Mouse (Mus musculus): ENCODE data around the gene Wdr62.

Gene Wdr62

DNA sequence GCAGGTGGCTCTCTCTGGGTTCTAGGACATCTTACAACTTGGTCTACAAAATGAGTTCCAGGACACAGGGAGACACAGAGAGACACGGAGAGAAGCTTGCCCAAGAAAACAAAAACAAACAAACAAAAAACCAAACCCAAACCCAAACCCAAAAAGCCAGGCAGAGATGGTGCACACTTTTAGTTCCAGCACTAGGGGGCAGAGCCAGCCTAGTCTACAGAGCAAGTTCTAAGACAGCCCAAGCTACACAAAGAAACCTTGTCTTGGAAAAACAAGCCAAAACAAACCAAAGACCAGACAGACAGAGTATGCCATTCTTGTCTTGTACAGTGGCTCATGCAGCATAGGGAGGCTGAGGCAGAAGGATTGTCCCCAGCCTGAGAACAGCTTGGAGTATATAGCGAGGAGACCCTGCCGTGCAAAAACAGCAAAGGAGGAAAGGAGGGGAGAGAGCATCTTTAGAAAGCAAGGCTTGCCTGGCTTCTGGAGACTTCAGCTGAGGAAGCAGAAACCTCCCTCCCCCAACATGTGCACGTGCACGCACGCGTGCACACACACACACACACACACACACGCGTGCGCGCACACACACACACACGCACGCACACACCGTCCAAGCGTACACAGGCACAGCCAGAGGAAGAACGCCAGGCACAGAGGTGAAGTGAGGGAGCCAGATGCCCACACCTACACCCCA, 26.0 kb upstream of the Wdr62 start:
- no peak for DNase-seq (ENCODE audit: low spot score in 2 of 2)

DNA sequence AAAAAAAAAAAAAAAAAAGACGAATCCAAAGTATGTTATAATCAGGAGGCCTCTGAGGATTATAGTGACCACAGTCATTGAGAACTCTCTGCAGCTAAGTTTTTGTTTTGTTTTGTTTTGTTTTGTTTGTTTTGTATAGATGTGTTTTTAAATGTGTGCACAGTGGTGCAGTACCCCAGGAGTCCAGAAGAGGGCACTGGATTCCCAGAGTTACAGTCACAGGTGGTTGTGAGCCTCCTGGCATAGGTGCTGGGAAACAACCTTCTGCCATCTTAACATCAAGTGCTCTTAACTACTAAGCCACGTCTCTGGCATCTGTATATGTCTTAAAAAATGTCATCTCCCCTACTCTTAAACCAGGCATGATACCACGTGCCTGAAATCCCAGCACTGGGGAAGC, 20.7 kb upstream of the Wdr62 start:
- DNase-seq (ENCODE audit: low spot score in 2 of 2) = no peak

DNA sequence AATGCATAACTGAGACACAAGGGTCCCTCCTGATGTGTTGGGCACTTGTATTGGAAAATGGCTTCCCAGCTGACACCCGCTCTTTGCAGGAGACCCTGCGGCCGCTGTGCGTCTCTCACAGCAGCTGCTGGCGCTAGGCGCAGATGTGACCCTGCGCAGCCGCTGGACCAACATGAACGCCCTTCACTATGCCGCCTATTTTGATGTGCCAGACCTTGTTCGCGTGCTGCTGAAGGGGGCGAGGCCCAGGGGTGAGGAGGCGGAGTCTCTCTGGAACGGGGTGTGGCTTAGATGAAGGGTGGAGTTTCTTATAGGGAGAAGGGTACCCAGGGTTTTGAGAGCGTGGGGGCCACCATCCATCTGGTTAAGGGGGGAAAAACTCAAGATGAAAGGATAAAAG, 17.0 kb upstream of the Wdr62 start:
- DNase-seq (ENCODE audit: low spot score in 2 of 2) = no peak

DNA sequence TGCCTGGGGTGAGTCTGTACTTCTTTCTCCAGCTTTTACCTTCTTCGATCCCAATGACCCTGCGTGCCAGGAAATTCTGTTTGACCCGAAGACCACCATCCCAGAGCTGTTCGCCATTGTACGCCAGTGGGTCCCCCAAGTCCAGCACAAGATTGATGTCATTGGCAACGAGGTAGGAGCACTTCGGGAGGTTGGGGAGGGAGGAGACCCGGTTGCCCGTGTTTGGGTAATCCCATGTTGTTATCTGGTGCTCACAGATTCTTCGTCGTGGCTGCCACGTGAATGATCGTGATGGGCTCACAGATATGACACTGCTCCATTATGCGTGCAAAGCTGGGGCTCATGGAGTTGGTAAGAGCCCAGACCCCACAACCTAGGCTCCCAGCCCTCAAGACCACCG, 16.6 kb upstream of the Wdr62 start:
- DNase-seq (ENCODE audit: low spot score in 2 of 2) = no peak

DNA sequence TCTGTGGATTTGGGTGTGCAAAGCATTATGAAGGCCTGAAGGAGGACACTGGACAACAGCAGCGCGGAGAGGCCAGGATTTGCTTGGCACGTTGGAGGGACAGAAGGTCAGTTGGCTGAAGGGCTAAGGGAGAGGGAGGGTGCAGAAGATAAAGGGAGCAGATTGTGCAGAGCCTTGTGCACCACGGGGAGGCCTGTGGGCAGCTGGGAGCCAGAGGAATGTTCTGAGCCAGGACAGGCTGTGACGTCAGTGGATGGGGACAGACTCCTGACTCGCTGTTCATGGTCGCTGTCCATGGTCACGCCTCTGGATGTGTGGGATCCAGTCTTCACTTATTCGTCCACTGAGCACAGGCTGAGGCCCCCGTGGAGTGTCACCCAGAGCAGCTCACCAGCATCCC, 14.9 kb upstream of the Wdr62 start:
- DNase-seq (ENCODE audit: low spot score in 2 of 2) = no peak

DNA sequence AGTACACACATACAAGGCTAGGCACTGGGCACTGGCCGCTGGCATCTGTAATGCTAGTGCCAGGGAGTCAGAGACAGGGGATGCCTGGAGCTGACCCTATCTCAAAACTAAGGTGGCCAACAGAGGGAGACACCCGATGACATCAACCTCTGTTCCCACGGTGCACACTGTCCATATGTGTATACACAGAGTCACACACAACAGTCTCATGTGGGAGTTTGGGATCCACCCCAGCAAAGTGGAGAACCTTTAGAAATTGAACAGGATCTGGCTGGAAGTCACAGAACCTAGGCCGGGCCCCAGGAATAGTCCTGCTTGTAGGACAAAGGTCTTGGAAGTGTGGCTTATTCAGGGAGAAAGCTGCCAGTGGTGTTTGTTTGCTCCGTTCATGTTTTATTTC, 14.1 kb upstream of the Wdr62 start:
- DNase-seq (ENCODE audit: low spot score in 2 of 2) = no peak

DNA sequence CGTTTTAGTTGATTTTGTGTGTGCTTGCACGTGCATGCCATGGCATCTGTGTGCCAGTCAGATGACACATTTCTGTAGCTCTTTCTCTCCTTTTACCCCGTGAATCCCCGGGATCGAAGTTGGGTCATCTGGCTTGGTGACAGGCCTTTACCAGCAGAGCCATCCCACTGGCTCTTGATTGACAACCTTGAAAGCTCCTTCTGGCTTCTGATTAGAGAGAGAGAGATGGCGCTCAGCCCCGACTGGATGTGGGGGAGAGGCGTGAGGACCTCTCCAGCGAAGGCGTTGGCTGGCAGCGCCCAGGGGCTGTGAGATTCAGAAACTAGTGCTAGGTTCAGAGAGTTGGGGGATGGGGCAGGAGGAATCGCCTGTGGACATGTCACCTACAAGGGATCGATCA, 13.6 kb upstream of the Wdr62 start:
- DNase-seq (ENCODE audit: low spot score in 2 of 2) = peak; percentile 50 to 51

DNA sequence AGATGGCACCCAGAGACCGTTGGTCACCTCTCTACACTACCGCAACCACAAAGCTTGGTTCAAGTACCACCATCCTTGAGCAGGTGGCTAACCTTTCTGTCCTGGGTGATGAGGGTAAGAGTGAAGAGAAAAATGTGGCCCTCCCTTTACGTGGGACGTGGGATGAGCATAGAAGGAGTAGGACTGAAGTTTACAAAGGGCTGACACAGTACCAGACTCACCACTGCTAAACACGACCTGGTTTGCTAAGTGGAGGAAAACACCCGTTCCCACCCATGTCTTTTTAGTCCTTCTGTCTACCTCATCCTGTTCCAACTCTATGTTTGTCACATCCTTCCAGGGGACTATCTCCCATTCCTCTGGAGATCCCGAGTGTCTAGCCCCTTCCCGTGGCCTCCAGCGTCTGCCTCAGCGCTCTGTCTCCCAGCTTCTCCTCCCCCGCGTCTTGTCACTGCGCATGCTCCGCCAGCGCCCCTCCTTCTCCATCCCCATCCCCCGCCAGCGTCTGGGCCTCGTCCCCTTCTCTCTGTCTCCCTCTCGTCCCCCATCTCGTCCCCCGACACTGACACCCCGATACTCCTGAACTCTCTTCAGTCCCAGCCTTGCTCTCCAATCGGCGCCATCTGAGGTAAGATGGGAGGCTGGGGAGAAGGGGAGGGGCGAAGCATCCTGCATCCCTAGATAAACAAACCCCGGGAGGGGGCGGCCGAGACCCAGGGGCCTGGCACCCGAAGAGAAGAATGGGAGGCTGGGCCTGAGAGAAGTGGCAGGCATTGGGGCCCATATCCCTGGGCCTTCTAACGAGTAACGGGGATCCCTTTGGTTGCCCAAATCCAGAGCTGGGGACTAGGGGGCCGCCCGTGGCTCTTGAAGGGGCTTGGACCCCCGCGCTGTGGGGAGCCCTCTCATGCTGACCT, 11.3 kb upstream of the Wdr62 start, which contains the start of gene Clip3:
Clip3 (plus strand) TSS at position 514 of the 917 bp plus-strand sequence.
- peak; percentile 91 to 95 for DNase-seq (ENCODE audit: low spot score in 2 of 2)

DNA sequence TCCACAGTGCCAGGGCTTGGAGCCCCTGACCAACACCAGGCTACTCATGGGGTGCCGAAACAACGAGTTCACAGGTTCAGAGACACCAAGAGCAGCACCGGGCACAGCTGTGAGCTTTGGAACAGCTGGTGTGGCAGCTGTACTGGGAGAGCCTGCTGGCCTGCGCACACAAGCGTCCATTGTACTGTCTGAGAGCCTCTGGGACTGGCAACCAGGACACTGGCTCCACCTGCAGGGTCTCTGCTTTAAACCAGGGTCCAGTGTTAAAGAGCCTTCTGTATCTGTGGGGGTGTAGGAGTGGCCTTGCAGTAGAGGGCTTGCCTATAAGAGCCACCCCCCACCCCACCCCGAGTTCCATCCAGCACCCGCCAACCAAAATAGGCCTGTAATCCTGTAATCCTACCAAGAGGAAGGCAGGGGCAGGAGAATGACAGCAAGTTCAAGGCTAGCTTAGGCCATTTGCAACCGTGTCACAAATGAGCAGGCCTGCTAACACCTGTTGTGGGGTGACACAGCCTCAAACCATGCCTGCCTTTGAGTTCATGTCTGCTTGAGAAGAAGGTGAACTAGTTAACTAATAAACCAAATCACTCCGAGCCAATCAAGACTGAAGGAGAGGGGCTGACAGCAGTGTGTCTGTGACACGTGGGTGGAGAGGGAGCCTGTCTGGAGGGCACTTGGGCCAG, 9.6 kb upstream of the Wdr62 start:
- DNase-seq (ENCODE audit: low spot score in 2 of 2) = no peak

DNA sequence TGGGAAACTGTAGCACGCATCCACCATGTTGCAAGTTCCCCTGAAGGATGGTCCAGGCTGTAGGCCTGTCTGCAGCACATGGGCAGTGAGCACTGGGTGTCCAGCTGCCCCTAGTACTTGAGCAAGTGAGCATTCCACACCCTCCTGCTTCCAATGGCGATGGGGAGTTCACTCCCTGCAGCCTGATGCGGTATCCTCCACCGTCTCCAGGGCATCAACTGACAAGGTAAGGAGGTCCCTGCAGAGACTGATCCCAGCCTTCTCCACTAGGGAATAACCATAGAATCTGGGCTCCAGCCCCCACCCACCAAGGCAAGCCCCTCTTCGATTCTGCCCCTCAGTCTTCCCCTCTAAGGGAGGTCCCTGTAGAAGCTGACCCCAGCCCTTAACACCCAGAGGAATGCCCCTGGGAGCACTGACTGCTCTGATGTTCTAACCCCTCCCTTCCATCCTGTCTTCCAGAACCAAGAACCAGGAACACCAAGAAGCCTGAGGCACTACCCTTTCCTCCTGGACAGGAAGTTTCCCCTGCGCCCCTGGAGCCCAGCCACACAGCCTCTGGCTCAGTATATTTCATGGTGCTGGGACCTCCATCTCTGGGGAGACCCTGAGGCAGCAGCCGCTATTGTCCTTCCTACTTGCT, 9.0 kb upstream of the Wdr62 start:
- no peak for DNase-seq (ENCODE audit: low spot score in 2 of 2)

DNA sequence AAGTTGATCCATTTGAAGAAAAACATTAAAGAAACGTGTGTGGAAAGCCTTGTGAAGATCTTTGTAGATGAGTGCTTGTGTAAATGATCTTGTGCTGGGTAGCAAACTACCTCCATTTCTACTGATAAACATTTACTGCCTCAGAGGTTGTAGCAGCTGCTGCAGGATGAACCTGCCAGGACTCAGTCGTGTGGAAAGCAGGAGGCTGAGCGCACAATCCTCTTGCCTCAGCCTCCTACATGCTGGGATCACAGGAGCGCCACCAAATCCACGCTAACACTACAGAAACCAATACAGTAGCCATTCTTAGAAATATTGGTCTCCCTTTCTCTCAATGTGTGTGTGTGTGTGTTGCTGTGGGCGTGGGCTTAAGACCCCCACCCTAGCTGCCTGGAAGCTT, 7.8 kb upstream of the Wdr62 start:
- no peak for DNase-seq (ENCODE audit: low spot score in 2 of 2)

DNA sequence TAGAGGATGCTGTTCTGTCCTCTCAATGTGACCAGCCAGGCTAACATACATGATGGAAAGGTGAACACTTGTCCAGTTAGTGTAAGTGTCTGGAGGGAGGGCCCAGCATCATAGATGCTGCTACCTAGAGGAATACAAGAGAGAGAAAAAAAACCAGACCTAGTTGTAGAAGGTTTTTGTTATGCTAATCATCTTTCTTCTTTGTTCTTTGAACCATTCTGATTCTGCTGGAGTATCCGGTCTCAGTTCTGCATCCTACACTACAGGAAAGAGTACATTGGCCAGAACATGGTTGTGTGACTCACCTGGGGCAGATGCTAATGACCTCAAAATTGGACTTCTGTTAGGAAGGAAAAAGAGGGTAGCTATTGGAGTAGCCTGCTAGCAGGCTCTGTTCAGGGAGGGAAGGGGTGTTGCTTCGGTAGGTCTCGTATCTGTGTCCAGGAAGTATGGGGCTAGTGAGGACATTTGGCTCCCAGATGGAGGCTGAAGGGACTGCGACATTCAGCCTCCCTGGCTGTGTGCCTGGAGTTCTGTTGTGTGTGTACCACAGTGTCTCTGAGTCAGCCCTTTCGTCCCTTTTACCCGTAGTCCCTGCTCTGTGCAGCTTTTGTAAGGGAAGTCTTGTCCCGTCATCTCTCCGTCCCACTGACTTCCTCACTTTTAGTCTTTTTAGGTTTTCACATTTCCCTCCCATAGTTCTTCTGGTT, 6.6 kb upstream of the Wdr62 start:
- DNase-seq (ENCODE audit: low spot score in 2 of 2) = no peak

DNA sequence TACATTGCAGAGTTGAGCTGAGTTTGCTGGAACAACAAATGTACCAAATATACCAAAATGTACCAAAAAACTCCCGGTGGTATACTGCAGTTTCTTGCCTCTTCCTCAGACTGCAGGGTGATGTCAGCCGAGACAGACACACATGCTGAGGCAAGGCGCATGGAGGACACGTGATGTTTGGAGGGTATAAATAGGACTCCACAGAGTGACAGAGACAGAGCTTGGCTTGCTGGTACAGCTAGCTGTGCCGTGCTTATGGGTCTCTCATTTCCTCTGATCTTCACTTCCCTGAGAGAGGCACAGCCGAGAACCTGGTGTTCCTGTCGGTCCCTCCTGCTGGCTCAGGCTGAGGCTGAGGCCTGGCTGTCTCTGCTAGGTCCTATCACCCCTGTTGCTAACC, 2.5 kb upstream of the Wdr62 start:
- DNase-seq (ENCODE audit: low spot score in 2 of 2) = no peak

DNA sequence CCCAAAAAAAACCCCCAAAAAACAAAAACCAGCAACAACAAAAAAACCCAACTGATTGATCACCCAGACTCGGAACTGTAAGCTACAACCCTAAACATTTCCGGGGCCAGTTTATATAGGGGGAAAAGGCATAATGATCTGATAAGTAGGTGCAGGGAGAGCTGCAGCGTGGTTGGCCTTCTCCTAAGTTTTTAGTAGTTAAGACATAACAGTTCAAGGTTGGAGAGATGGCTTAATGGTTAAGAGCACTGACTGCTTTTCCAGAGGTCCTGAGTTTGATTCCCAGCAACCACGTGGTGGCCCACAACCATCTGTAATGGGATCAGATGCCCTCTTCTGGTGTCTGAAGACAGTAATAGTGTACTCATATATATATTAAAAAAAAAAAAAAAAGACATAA, 1.3 kb upstream of the Wdr62 start:
- DNase-seq (ENCODE audit: low spot score in 2 of 2) = no peak

DNA sequence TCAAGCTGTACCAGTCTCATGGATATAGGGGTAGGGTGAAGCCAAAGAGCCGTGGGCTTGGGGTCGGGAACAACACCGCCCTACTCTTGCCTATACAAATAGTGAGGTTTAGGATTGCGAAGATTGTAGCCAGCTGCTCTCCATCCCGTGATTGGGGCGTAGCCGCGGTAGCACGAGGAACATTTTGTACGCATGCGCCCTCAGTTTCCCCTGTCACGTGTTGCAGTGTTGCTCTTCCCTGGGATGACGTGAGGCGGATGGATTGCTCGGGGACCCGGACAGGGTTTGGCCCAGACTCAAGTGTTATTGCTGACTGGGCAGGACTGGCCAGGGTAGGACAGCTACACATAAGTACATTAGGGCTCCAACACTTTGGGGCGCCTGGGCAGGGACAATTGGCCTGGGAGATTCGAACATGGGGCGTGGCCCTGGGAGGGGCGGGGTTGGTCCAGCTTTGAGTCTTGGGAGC, 485 bp upstream of the Wdr62 start:
- peak; percentile 81 to 87 for DNase-seq (ENCODE audit: low spot score in 2 of 2)

DNA sequence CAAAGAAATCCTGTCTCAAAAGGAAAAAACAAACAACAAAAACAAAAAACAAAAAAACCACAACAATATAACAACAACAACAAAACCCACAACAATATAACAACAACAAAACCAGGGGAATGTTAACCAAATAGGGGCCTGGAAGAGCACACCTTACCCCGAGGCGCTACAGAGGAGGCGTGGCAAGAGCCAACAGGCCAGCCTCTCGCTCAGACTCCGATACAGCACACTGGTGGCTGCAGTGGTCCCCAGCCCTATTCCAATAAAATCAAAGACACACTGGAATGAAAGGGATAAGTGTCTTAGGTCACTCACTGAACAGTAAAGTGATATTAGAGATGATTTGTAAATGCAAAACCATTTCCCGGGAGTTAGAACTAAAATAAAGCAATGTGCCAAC, 683 bp downstream of the Wdr62 start:
- no peak for DNase-seq (ENCODE audit: low spot score in 2 of 2)

DNA sequence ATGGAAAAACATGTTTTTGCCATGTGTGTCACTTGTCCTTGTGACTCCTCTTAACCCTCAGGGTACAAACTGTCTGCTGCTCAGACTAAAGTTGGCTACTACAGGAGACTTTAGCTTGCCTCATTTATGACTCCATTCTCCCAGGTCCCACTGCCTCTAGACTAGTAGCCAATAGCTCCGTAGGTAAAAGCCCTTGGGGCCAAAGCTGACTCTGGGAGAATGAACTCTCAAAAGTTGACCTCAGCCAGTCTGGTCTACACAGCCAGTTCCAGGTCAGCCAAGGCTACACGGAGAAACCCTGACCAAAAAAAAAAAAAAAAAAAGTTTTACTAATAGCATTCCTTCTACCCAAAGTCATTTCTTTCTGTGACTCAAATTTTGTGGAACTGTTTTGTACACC, 1.3 kb downstream of the Wdr62 start:
- no peak for DNase-seq (ENCODE audit: low spot score in 2 of 2)

DNA sequence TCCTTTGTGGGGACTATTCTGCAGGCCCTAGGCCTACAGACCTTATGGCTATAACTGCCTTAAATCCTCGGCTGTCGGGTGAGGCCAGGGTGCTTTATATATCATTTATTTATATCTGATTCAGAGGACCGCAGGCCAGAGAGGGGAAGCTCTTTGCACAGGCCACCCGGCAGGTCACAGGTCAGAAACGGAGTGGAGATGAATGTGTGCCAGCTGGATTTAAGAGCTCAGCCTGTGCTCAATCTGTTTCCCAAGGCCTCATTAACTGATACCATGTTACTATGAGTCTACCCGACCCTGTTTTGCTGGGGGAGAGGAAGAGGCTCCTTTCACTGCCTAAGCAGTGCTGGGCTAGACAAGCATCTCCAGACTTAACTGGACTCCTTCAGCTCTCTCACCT, 5.8 kb downstream of the Wdr62 start:
- DNase-seq (ENCODE audit: low spot score in 2 of 2) = no peak

DNA sequence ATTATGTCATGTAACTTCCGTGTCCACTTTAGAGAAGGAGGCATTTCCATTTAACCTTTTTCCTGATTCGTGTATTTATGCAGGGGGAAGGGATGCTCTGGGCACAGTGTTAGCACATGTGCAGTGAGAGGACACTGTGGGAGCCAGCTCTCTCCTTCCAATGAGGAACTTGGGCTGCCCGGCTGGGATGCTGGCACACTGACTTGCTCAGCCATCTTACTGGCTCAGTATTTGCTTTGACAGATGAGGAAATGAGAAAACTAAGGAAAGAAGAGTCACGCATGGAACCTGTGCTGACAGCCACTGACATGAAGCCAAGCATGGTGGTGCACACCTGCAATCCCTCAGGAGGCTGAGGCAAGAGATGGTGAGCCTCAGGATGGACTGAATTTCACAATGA, 10.6 kb downstream of the Wdr62 start:
- DNase-seq (ENCODE audit: low spot score in 2 of 2) = no peak

DNA sequence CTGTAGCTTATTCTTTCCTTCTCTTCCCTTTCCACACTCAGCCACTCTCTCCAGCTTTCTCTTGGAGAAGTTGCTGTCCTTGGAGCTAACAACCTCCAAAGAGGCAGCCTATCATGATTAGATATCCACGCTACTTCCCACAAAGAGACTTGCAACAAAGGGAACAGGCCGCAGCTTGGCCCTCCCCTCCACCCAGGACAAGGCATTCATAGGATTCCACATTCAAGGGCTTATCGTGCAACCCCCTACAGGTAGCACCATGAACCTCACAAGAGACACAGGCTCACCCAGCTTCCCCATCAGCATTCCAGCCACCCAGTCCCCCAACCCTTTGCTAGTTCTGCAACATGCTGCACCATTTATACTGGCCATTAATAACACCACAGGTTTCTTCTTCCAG, 13.4 kb downstream of the Wdr62 start:
- no peak for DNase-seq (ENCODE audit: low spot score in 2 of 2)

DNA sequence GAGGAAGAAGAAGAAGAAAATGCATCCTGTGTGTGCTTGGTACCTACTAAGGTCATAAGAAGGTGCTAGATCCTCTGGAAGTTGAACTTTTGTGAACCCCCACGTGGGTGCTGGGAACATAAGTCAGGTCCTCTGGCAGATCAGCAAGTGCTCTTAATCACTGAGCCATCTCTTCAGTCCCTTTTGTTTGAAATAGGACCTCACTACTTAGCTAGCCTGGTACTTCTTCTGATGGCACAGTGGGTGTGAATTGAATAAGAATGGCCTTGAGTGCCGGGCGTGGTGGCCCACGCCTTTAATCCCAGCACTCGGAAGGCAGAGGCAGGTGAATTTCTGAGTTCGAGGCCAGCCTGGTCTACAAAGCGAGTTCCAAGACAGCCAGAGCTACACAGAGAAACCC, 14.3 kb downstream of the Wdr62 start:
- no peak for DNase-seq (ENCODE audit: low spot score in 2 of 2)

Data from frontal cortex, postnatal 36 days (tissue).